Mouse (Mus musculus) left cerebral cortex, adult 2 months (tissue): Measurements from ENCODE around the gene Rsrp1. TPM values are rescaled to one million over a fixed set of nuclear protein-coding genes. Genes with fewer than 3 reads are reported as not detected.

ENCODE experiments used
- DNase-seq, 2 experiments: peaks; one replicate each; pipeline ENCODE4 v3.0.0; 2021 to 2022; ENCODE audit warnings: low spot score in 2 of 2, mixed read lengths in 1 of 2; ENCODE audit errors: extremely low spot score in 1 of 2
- H3K27ac ChIP-seq: fragments of 200-600 bp; 2 replicates; pipeline ENCODE4 v1.8.1; 2022
- H3K4me3 ChIP-seq: fragments of 200-600 bp; 2 replicates; pipeline ENCODE4 v1.8.1; 2022
- CTCF ChIP-seq: fragments of 200-600 bp; IDR thresholded peaks from 2 replicates; pipeline ENCODE4 v1.8.1; 2022; ENCODE audit warnings: antibody characterized with exemption, mild to moderate bottlenecking, moderate library complexity
- intact Hi-C: fragments of 180-260 bp; cut with DNase I; formaldehyde crosslinking; loops from one replicate; pipeline ENCODE4 v1.15.1; 2025
- total RNA-seq, 2 experiments: library from RNA; stranded (reverse); gene quantifications; 2 replicates each; pipeline ENCODE4 v1.2.3; 2021

Gene Rsrp1
- total RNA-seq, 2 experiments from 2014 or later: 284 to 304 TPM

GRCm38 (mm10) chr4:134946024-134946744 is 22.8 kb downstream of the Rsrp1 start:
- intact Hi-C loops: loop anchor here (1.0 to 5.0 kb wide), 4 partner anchors 121 to 373 kb away; no protein-coding TSS in a partner anchor
- TF ChIP-seq CTCF: peak; percentile 91
- H3K4me3 ChIP-seq: peak overlapping the region; percentile 9; the same call in 1 of the 2 replicates
- peak; percentile 76 for DNase-seq
- H3K27ac ChIP-seq: no peak overlapping the region

- intact Hi-C loops: no loop called here
- no peak overlapping the region for H3K4me3 ChIP-seq
- H3K27ac ChIP-seq: no peak overlapping the region
- TF ChIP-seq CTCF: no peak; the same call in 1 of the 2 replicates
- DNase-seq: no peak
Observed at GRCm38 (mm10) chr4:134950518-134951091, 27.2 kb downstream of the Rsrp1 start.

- no peak for TF ChIP-seq CTCF
- intact Hi-C loops: no loop called here
- H3K4me3 ChIP-seq: no peak overlapping the region
- H3K27ac ChIP-seq: no peak overlapping the region
- no peak for DNase-seq
Observed at GRCm38 (mm10) chr4:134954461-134954860, 31.1 kb downstream of the Rsrp1 start.

GRCm38 (mm10) chr4:134955196-134955595 is 31.8 kb downstream of the Rsrp1 start:
- no peak for TF ChIP-seq CTCF
- intact Hi-C loops: no loop called here

GRCm38 (mm10) chr4:134955845-134956244 is 32.5 kb downstream of the Rsrp1 start:
- TF ChIP-seq CTCF: no peak
- DNase-seq: no peak
- H3K27ac ChIP-seq: no peak overlapping the region
- intact Hi-C loops: no loop called here
- H3K4me3 ChIP-seq: no peak overlapping the region

More at GRCm38 (mm10) chr4:134955196-134955595, 31.8 kb downstream of the Rsrp1 start:
- Histone ChIP-seq H3K4me3 (no peak overlapping the region), H3K27ac (no peak overlapping the region)
- DNase-seq: no peak

GRCm38 (mm10) chr4:134956328-134956727 is 32.9 kb downstream of the Rsrp1 start:
- peak; percentile 71 for TF ChIP-seq CTCF
- H3K27ac ChIP-seq: no peak overlapping the region
- DNase-seq: peak; percentile 29 to 54
- intact Hi-C loops: no loop called here
- no peak overlapping the region for H3K4me3 ChIP-seq

- peak; percentile 44 for TF ChIP-seq CTCF
- DNase-seq: no peak
- Histone ChIP-seq H3K4me3 (no peak overlapping the region), H3K27ac (no peak overlapping the region)
- intact Hi-C loops: no loop called here
Observed at GRCm38 (mm10) chr4:134963021-134963776, 39.8 kb downstream of the Rsrp1 start.

GRCm38 (mm10) chr4:134967887-134968604 is 44.7 kb downstream of the Rsrp1 start:
- H3K27ac ChIP-seq: no peak overlapping the region
- no peak overlapping the region for H3K4me3 ChIP-seq
- no peak for DNase-seq
- intact Hi-C loops: no loop called here
- TF ChIP-seq CTCF: no peak

- no peak overlapping the region for H3K27ac ChIP-seq
- intact Hi-C loops: no loop called here
- DNase-seq: no peak
- no peak overlapping the region for H3K4me3 ChIP-seq
- no peak for TF ChIP-seq CTCF
Observed at GRCm38 (mm10) chr4:134968605-134968976, 45.2 kb downstream of the Rsrp1 start.

GRCm38 (mm10) chr4:134975261-134975928 is 52.0 kb downstream of the Rsrp1 start:
- peak; percentile 46 for TF ChIP-seq CTCF
- no peak for DNase-seq
- intact Hi-C loops: no loop called here
- Histone ChIP-seq H3K27ac (no peak overlapping the region), H3K4me3 (no peak overlapping the region)

- intact Hi-C loops: no loop called here
Observed at GRCm38 (mm10) chr4:134975929-134976308, 52.5 kb downstream of the Rsrp1 start.

More at GRCm38 (mm10) chr4:134975929-134976308, 52.5 kb downstream of the Rsrp1 start:
- no peak for TF ChIP-seq CTCF
- H3K27ac ChIP-seq: no peak overlapping the region
- no peak overlapping the region for H3K4me3 ChIP-seq
- DNase-seq: no peak

Other genes starting within 250 kb of the Rsrp1 start
- gene Man1c1, start 219.3 kb upstream of the Rsrp1 start, total RNA-seq: 10 to 100 TPM; 43.1 to 43.6 TPM
- 1 to 10 TPM; 3.4 to 3.7 TPM for gene Ldlrap1, start 155.6 kb upstream of the Rsrp1 start, total RNA-seq
- gene Maco1, start 70.2 kb upstream of the Rsrp1 start, total RNA-seq: 10 to 100 TPM; 52.4 to 54.2 TPM
- gene Rhd, start 59.1 kb upstream of the Rsrp1 start, total RNA-seq: not detected
- gene Tmem50a, start 8.6 kb upstream of the Rsrp1 start, total RNA-seq: 100 to 1,000 TPM; 113 to 116 TPM
- gene Syf2, start 7.3 kb downstream of the Rsrp1 start, total RNA-seq: 10 to 100 TPM; 53.9 to 58.7 TPM
- gene Runx3, start 197.1 kb downstream of the Rsrp1 start, total RNA-seq: under 1 TPM in 1 of 2 experiments, not detected in 1; 0.14 TPM